Mouse (Mus musculus) cerebellum, adult 11-12 months (tissue): Measurements from ENCODE around the gene Slc44a5.
"Not testable (repeated sequence)": the region's sequence is repeated elsewhere in the genome, so short reads cannot be mapped to it uniquely, and the experiment has no call there.

ENCODE experiments used
- DNase-seq: peaks from one replicate; pipeline ENCODE4 v3.0.0; 2022

Gene Slc44a5

DNA sequence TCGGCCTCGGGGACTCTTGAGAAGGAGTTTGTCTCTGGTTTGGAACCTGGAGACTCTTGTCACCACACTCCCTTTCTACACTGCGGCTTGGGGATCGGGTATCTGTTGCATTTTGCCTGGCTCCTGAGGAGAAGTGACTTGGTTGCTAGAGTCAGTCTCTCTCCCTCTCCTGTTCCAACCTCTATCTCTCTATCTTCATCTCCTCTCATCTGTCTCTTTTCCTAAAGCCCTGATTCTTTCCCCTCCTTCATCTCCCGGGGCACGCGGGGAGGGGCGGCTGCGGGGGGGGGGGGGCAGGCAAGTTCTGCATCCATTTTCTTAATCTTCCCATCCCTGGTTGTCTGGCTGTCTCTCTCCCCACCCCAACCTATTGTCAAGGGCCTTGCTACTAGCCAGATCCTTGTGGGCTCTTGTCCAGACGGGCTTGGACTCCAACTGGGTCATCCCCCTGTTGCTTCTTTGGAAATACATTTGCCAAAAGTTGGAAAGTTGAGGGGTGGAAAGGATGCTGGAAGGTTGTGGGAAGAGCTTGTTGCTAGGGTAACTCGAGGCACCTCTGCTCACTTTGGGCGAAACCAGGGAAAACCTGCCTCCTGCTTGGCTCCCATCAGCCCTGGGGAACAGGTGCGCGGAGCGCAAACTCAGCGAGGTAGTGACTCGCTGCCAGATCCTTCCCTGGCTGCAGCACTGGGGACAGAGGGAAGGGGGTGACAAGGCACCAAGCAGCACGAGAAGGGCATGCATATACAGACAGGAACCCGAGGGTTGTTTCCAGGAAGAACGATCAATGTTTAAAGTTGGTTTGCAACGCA, 919 bp downstream of the Slc44a5 start:
- DNase-seq = peak; percentile 57

DNA sequence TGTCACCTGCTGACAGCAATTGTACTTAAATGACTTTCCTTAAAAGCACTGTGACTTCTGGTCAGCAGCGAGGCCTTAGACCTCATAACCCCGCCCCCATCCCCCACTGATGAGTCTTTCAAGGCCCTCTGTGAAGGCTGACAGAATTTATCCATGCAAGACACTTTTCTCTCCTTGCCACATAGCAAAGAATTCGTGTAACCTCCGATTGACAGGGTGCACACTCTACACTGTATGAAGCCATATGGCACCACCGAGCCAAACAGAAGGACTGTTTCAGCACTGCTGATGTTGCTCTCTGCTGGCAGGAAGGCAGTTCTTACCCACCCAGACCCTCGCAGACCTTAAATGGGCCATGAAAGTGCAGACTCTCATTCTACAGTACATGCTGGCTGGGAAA, 1.8 kb downstream of the Slc44a5 start:
- no peak for DNase-seq

DNA sequence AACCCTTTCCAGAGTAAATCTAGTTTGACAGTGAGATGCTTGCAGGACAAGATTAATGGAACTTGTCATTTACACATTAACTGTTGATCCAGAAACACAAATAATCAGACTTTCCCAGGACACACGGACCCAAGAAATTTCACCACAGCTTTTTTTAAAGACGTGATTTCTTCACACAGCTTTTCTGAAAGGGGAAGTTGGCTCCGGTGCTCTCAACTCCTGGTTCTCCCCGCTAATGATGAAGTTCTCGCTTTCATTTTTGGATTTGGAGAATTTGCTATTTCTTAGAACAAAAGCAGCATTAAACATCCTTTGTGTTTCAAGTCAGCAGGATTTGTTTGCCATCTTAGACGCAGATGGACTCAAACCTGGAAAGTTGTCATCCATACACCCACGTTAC, 2.6 kb downstream of the Slc44a5 start:
- DNase-seq = no peak

DNA sequence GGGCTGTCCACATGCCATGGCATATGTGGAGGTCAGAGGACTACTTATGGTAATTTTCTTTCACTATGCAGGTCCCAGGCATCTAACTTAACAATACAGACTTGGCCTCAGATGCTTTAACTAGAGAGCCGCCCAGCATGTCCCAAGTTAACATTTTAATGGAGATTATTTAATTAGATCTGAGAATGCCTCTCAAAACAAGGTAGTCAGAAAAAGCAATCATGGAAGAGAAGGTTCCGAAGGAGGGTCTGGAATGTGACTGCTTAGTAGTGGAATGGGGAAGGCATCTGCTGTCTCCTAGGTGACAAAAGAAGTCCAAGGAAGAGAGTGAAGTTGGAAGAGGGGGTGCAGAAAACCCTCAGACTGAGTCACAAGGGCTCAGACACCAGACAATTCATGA, 7.4 kb downstream of the Slc44a5 start:
- DNase-seq = no peak

DNA sequence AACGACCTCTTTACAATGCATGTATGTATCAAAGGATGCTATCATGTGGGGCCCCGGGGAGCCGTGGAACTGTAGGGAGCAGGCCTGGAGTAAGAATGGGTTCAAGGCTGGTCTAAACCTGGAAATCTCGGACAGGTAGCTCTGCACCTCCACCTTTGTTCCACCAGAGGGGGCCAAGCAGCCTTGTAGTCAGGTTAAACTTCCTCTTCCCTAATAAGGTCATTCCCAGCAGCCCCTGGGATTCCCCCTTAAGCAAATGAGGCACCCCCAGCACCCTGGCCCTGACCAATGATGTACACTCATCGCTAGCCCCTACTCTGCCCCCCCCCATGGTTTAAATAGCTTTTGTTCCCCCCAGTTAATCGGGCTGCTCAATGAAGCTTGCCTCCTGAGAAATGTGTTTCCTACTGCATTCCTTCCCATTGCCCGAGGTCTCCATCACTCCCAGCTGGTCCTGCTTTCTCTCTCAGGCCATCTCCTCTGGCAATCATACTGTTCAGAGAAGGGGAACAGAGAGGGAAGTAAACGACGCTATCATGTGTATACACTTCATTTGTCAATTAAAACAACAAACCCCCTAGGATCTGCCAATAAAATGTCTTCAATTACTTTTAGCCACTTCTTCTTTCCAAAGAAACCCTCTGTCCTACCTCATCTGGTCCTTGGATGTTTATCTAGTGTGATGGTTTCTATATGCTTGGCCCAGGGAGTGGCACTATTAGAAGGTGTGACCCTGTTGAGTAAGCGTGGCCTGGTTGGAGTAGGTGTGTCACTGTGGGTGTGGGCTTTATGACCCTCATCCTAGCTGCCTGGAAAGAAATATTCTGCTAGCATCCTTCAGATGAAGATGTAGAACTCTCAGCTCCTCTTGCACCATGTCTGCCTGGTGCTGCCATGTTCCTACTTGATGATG, 11.4 kb downstream of the Slc44a5 start:
- peak; percentile 20 for DNase-seq

DNA sequence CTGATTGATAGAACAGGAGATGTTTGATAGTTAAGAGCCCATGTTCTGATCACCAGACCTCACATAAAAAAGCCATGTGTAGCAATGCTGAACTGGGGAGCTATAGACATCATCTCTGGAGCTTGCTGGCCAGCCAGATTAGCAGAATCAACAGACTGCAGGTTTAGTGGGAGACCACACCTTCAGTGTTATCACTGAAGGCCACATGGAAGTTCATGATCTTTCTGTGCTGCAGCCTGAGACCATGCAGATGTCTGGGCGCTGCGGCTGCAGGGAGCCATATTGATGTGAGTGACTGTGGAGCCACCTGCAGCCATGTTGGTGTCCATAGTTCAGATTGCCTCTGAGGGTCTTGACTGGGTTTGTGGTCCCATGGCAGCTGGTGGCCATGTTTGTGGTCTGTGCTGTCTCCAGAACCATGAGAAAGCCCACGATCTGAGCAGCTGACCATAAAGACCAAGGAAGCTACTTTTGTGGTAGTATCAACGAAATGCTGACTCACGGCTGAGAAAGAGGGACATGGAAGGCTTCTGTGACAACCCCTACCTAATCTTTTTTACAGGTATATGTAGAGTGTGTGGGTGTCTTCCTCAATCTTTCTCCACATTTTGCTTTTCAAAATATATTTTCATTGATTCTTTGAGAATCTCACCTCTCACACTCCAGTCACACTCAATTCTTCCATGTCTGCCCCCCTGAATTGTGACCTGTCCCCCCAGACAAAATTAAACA, 26.7 kb downstream of the Slc44a5 start:
- DNase-seq = no peak

DNA sequence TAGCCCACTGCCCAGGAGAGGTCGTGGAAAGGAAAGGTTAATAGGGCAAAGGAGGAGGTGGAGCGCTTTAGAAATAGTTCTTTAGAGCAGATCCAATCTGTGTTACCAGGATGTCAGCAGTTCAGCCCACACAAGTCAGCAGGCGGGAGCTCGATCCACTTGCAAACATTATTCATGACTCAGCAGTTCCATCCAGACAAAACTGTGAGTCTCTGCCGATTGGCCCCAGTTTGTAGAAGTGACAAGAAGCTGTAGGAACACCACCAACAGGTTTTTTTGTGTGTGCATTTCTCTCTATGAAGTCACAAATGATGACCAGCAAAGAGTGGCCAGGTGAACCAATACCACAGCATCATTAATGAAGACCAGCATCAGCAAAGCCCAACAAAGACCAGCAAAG, 28.1 kb downstream of the Slc44a5 start:
- no peak for DNase-seq

DNA sequence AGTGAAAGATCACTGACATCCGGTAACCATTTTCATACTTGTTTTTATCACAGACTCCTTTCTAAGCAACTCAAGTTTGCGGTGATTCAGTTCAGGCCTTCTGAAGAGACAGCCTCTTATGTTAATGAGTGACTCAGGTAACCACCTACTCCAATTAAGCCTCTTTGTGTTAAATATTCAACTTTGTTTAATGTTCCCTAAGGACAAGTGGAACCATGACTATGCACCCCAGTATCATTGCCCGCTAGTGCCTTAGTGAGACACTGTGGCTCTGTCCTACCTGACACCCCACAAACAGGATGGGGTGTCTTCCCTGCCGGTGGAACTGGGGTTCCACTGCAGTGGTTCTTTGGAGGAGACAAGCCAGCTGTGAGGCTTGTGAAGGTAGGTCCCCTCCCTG, 73.6 kb downstream of the Slc44a5 start:
- no peak for DNase-seq

DNA sequence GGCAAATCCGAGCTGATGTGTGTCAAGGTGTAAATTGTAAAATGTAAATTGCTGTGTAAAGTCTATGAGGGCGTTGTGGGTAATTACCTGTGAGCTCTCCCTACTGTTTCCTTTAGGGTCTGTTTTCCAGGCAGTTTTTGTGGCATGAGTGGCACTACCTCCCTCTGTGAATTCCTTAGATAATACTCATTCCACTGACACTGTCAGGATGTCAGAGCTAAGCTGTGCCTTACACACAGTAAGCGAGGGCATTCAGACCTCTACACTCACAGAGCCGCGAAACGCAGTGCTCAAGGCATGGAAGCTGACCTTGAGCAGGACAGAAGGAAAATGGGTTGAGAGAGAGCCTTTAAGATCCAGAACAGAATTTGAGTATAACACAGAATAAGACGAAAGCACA, 80.1 kb downstream of the Slc44a5 start:
- DNase-seq = no peak

DNA sequence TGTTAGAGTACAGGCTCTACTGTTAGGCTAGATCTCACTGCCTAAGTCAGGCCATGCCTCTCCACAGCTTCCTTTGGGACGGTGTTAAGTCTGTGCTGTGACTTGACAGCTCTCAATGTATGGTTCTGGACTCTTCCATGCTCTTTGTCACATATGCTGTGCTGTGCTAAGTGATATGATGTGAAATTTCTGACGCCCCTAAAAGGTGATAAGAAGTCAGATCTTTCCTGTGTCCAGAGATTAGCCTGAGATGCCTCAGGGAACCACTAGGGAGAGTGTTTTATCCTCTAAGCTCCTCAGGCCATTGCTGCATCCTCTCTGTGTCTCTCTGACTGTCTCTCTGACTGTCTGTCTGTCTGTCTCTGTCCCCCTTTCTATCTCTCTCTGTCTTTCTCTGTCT, 84.2 kb downstream of the Slc44a5 start:
- no peak for DNase-seq

DNA sequence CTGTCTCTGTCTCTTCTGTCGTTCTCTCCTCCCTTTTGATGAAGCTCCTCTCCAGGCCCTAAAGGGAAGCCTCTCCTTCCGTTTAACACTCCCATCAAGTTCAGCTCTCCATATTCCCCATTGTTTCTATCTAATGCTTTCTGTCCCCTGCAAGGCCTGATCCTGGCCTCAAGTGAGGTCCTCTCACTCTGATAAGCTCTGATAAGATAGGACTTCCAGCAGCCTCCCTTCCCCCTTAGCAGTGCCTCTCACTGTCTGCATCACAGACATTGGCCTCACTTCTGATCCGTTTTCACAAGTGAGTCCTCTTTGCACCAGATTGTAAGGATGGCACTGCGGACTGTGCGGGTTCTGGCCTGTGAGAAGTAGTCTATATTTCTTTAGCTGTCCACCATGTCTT, 85.0 kb downstream of the Slc44a5 start:
- DNase-seq = no peak

DNA sequence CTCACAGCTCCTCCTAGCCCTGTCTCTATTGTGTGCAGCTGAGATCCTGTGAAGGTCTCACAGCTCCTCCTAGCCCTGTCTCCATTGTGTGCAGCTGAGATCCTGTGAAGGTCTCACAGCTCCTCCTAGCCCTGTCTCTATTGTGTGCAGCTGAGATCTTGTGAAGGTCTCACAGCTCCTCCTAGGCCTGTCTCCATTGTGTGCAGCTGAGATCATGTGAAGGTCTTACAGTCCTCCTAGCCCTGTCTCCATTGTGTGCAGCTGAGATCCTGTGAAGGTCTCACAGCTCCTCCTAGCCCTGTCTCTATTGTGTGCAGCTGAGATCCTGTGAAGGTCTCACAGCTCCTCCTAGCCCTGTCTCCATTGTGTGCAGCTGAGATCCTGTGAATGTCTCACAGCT, 98.8 kb downstream of the Slc44a5 start:
- not testable (repeated sequence) for DNase-seq

DNA sequence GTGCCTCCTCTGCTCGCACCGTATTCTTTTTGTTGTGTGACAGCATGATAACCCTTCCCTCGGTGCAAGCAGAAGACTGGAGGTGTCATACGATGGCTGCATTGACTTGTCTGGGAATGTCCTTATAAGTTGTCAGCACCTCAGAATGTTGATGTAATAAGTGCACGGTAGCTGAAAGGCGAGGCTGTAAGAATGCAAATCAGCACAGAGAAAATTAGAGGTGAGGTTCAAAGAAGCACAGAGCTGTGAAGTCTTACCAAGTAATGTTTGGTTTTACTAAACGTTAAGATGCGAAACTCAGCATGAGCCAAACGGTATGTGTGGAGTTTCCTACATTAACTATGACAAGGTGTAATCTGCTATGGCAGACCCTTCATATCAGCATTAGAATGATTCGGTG, 102.5 kb downstream of the Slc44a5 start:
- no peak for DNase-seq

DNA sequence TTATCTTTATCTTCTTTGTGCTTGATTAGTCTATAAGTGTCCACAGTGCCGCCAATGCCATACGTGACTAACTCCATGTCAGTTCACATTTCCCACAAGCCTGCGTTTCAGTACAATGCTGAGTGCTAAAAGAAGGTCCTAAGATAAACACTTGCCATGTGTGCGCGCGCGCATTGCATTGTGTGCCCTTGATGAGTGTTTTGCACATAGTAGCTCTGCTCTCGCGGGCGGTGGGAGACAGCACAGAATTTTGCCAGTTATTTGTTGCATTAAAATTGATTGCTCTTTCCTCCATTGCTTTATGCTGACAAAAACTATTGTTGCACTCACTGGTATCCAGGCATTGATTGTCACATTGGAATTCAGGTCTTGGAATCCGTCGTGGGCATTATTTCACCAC, 108.5 kb downstream of the Slc44a5 start:
- no peak for DNase-seq

DNA sequence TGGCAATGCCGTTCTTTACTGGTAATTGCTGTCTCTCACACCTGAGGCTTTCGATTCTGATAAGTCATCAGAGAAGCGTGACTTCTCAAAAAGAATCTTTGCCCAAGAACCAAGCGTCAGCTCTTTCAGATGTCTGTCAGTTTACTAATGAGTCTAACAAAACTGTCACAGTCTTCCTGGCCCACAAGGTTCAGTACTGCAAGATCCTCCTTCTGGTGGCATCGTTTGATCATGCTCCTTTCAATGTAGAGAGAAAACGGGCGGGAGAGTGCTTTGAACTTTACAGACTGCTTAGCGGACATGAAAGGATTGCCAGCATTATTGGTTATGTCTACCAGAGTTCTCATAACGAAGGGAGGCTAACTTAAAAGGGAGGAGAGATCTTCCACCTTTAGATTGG, 109.0 kb downstream of the Slc44a5 start:
- no peak for DNase-seq

DNA sequence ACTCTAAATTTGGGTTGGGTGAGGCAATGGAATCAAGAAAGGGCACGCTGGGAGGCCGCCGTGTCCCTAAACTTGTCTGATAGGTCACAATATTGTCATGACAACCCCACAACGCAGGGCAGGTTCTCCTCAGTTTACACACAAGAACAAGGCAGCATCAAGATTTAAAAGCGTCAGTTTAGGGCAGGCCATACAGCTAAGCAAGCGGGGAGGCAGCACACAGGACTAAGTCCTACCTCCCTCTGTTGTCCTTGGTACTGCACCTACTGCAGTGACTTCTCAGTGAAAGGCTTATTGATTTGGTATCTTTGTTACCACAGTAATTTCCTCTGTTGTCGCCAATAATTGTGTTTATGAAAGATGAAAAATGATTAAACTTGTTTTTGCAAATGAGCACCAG, 109.7 kb downstream of the Slc44a5 start:
- DNase-seq = no peak

DNA sequence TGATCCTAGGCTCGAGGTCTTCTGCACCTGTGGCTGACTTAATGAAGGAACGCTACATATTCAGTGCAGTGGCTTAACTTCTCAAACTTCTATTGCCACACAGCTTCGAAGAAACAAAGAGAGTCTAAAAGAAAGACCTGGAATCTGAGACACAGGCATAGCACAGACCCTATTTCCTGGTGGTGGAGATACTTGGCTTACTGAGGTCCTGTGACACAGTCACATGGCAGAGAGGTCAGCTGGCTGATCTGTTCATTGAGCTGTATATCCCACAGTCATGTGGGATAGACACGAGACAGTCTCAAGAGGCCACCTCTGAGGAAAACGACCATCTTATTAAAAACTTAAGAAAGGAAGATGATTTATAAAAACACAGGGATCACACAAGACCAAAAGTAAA, 116.8 kb downstream of the Slc44a5 start:
- no peak for DNase-seq

DNA sequence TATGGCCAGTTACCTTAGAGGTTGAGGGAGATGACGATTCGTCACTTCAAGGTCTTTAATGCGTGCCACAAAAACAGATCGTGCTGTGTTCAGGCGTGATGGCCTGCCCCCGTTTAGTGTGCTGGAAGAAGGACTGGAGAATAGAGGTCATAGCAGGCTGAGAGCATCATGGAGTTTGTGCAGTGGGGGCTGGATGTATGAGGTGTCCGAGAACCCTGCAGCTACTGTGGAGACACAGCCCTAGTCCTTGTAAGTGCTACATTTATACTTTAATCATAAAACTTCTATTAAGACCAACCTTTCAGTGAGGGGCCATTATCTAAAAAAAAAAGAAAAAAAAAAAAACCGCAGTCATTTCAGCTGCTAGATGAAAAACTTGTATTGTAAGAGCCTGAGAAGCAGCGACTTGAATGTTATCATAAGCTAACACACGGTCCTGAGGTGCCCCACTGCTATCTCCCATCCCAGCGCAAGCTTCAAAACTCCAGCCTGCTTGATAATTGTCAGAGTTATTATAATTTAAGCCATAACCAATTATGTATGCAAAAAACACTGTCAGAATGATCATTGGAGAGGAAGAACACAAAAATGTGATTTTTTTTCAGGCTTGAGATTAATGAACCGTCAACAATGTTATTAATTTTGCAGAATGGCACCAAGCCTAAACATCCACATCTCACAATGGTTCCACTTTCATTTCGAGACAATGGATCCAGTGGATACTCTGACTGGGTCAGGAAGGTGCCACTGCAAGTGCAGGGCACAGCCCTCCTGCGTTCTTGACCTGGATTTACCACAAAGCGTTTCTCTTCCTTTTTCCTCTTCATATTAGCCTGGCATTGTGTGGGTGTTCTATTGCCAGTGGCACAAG, 118.5 kb downstream of the Slc44a5 start:
- no peak for DNase-seq

DNA sequence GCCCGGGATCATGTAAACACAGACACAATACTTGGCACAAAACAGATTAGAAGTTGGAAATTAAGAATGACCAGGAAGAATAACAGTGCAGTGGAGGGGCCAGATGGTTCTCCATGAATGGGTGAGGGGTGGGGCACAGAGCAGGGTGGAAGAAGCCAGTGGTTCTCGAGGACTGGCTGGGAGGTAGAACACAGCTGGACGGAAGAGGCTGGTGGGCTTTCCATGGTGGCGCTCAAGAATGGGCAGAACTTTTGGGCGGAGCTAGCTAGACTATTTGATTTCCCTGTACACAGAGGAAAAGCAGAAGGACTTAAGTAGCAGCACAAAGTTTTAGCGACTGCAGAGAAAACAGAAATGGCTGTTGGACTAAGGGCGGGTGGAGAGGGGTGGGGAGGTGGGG, 119.2 kb downstream of the Slc44a5 start:
- no peak for DNase-seq

DNA sequence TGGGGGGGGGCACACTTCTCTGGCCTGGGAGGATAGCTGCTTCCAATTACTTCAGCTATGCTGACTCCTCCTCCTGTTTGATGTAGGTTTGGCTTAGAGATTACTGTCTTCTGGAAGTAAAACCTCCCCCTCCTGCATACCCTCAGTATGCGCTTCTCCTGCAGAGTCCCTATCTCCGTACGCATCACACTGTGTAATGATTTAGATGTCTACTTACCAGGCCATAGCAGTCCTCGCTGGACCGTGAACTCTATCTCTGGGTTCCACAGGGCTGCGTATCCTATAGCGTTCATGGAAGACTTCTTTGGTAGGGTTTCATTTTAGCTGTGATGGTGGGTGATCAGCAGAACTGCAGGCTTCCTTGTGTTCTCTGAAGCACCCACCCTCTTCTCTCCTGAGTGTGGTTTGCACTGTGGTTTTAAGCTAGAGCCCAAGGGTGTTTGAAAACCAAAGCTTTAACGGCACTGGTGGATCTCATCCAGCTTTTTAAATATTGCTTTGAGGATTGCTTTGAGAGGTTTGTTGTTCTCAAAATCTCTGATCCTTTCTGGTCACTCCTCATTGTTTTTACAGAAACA, 120.6 kb downstream of the Slc44a5 start:
- DNase-seq = no peak

DNA sequence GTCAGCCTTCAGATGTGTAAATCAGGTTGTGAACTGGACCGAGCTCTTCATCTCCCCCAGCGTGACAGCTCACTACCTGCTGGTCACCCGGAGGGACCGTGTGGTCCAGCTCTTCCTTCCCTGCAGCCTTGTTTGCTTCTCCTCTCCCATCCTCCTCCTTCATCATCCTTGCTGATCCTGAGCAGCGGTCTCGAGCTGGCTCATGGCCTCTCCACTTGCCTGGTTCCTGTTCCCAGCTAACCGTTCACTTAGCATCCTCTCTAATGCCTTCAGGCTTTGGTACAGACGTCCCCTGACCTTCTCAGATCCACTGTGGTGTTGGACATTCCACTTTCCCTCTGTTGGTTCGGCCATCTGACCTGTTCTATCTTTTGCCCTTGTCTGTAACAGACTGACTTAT, 128.4 kb downstream of the Slc44a5 start:
- DNase-seq = no peak

DNA sequence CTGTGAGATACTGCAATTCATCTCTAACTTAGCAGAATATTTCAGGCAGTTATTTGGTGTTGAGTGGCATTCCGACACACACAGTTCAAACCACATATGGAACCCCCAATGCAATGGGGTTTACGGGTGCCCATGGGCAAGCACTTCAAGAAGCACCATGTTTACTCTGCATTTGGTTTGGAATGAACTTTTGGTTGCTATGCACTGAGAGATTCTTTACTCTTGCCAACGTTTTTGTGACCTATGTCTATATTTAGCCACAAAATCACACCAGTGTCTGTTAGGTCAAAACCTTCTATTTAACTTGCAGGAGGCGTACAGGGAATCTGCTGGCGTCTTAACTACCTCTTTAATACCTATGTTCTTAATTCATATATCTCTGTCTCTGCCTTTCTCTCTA, 137.3 kb downstream of the Slc44a5 start:
- no peak for DNase-seq
